In genomic region chr9:43827593-43827992, GRCm38 (mm10) we compare ENCODE assay signal across 7 mouse cellular contexts.
DNase-seq lines count a peak whose midpoint lies in the region.

No protein-coding gene starts in this region.

- H3K4me1 ChIP-seq in embryonic facial prominence, embryonic 10.5 days = peaks cover 36% of the 10 kb centered on the region

- peaks cover 12% of the 10 kb centered on the region; the same call in 1 of the 2 replicates for H3K27me3 ChIP-seq in embryonic facial prominence, embryonic 10.5 days (replicated peaks; ENCODE audit: low read depth, poor library complexity, severe bottlenecking)

- no peak overlapping the region for H3K27ac ChIP-seq in embryonic facial prominence, embryonic 10.5 days (replicated peaks)

- H3K4me3 ChIP-seq in embryonic facial prominence, embryonic 10.5 days = no peak overlapping the region

- WGBS in embryonic facial prominence, embryonic 10.5 days = 52% methylated on average over 5 of the region's 5 CpGs

- H3K9me3 ChIP-seq in embryonic facial prominence, embryonic 10.5 days = no peaks in the 10 kb centered on the region

- DNase-seq in ovary, postnatal 14 days (ENCODE audit: low spot score) = peak; percentile 33
- no peak for DNase-seq in ovary, postnatal 10 days (ENCODE audit: low spot score)
- DNase-seq in adrenal gland, adult 2 months = peak; percentile 73
- peak; percentile 66 for DNase-seq in embryonic facial prominence, embryonic 10.5 days (ENCODE audit: low spot score)
- peak; percentile 65 for DNase-seq in kidney, postnatal 14 days
- peak; percentile 66 for DNase-seq in lung, postnatal 10 days
- DNase-seq in spleen, postnatal 36 days (ENCODE audit: low spot score in 2 of 2) = peak; percentile 6 to 8

- H3K36me3 ChIP-seq in embryonic facial prominence, embryonic 10.5 days (replicated peaks) = no peaks in the 10 kb centered on the region
